Mouse (Mus musculus): ENCODE measurements around the gene Paqr8. TPM values are rescaled to one million over a fixed set of nuclear protein-coding genes. Genes with fewer than 3 reads are reported as not detected.

Paqr8 gene
- total RNA-seq, 2 experiments from 2014 or later, result 151 to 161 TPM

GRCm38 (mm10) chr1:20954876-20955275, 64.5 kb downstream of the Paqr8 start:
- DNase-seq (ENCODE audit: low spot score in 2 of 2), result no peak

GRCm38 (mm10) chr1:20969642-20970041, 79.2 kb downstream of the Paqr8 start:
- no peak for DNase-seq (ENCODE audit: low spot score in 2 of 2)

DNA sequence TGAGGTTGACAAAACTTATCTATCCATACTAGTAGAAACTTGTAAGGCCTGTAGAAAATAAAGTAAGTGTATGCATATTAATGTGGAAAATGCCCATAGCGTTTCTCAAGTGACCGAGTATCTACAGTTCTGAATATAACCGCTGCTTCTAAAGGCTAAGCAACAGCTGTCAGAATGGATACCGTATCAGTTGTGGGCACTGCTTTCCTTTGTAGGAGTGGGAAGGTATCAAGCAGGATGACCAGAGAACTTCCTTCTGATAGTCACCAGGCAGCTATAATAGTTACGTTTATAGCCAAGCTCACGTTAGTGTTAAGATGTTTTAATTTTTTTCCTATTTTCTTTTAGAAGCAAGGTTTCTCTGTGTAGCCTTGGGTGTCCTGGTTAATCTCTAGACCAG, 83.0 kb downstream of the Paqr8 start:
- no peak for DNase-seq (ENCODE audit: low spot score in 2 of 2)

- no peak for DNase-seq (ENCODE audit: low spot score in 2 of 2)
These were observed 84.1 kb downstream of the Paqr8 start for GRCm38 (mm10) chr1:20974341-20975135.

DNA sequence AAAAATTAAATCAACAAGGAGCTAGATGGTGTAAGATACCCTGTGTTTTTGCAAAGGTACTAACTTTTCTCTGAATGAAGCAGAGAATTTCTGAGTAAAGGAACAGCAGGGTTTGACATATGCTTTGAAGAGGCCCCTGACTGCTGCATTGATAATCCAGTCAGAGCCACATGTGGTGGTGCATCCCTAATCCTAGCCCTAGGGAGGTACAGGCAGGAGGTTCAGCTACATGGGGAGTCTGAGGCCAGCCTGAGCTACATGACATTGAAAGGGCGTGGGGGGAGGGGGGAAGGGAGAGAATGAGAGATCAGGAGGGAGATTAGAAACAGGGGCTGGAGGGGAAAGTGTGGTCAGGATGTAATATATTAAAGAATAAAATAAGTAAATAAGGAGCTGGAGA, 90.1 kb downstream of the Paqr8 start:
- DNase-seq (ENCODE audit: low spot score in 2 of 2), result no peak

- DNase-seq (ENCODE audit: low spot score in 2 of 2), result no peak
These were observed 91.4 kb downstream of the Paqr8 start for GRCm38 (mm10) chr1:20981764-20982163.

DNA sequence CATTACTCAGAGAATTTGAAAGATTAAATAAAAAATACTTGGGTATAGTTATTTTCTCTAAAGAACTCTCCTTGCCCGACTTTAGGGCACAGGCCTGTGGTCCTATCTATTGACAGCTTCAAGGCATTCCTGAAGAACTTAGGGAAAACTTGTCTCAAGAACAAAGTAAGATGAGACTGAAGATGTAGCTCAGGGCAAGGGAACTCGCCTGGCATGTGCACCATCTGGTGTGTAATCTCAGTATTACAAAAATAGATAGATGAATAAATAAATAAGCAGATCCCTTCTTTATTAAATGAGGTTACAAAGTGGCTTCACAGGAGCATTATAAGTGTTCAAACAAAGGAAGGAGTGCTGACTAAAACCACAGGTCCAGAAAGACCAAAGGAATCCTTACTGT, 93.7 kb downstream of the Paqr8 start:
- no peak for DNase-seq (ENCODE audit: low spot score in 2 of 2)

DNA sequence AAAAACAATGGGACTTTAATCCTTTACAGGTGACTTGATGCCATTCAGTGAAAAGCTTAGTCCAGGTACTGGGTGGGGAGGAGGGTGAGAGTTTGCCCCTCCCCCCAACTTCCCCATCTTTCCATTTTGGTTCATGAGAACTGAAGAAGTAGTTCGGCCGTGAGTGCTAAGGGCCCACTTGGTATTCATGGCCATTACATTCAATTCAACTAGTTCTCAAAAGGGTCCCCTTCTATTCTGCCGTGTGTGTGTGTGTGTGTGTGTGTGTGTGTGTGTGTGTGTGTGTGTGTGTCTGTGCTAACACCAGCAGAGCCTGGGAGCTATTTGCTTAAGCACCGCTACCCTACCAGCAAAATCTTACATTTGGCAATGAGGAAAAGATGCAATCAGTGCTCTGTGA, 94.2 kb downstream of the Paqr8 start:
- DNase-seq (ENCODE audit: low spot score in 2 of 2), result no peak

GRCm38 (mm10) chr1:20986378-20987056, 96.1 kb downstream of the Paqr8 start:
- no peak for DNase-seq (ENCODE audit: low spot score in 2 of 2)

Other genes with a start within 250 kb of the Paqr8 start
- gene Il17a, start 159.7 kb upstream of the Paqr8 start, total RNA-seq (2021), result not detected
- under 1 TPM in 1 of 2 experiments, not detected in 1; 0.38 TPM for gene Il17f, start 100.0 kb upstream of the Paqr8 start, total RNA-seq (2021)
- 1 to 10 TPM; 3.8 to 4.2 TPM for gene Mcm3, start 70.3 kb upstream of the Paqr8 start, total RNA-seq (2021)
- 1 to 10 TPM; 1.2 to 1.8 TPM for gene Efhc1, start 61.0 kb downstream of the Paqr8 start, total RNA-seq (2021)
- gene Tram2, start 188.6 kb downstream of the Paqr8 start, total RNA-seq (2021), result 1 to 10 TPM; 1.1 to 1.4 TPM